Mouse (Mus musculus) adrenal gland, postnatal 14 days (tissue): ENCODE data around the gene Asb17. TPM values are rescaled to one million over a fixed set of nuclear protein-coding genes. Genes with fewer than 3 reads are reported as not detected.
A peak's percentile ranks its signal among the peaks of the same experiment; 100 is the strongest.
"Not testable (repeated sequence)": the region's sequence is repeated elsewhere in the genome, so short reads cannot be mapped to it uniquely, and the experiment has no call there.

Source experiments
- DNase-seq: peaks from one replicate; pipeline ENCODE4 v3.0.0; 2021; ENCODE audit warnings: mixed read lengths
- long read RNA-seq, 2 experiments: library from polyadenylated mRNA; stranded (forward); transcript quantifications; one replicate each; pipeline ENCODE4 v2.0.0; 2021
- total RNA-seq: library from RNA; stranded (reverse); gene quantifications from 2 replicates; pipeline ENCODE4 v1.2.3, GENCODE M21; 2021

Asb17 gene
- total RNA-seq: not detected in 2 replicates
- long read RNA-seq, experiment 1: 0 reads
- long read RNA-seq, experiment 2: 0 reads

DNA sequence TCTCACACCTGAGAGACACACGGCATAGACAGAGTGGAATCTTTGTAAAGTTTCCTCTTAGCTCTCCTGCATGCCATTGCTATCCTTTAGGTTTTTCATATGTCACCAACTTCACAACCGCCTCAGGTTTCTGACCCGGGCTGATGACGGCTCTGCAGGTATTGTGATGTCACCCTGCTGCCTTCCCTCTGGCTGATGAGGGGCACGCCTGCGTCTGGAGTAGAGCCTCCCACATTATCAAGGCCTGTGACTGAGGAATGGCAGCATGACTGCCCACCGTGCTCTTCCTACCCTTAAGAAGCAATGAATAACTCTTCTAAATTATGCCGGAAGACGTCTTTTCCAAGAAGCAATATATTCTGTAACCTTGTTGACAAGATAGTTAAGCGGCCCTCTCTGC is at the start of gene Asb17:
Asb17 (plus strand) TSS at position 180 of the 400 bp plus-strand sequence.
- no peak for DNase-seq

DNA sequence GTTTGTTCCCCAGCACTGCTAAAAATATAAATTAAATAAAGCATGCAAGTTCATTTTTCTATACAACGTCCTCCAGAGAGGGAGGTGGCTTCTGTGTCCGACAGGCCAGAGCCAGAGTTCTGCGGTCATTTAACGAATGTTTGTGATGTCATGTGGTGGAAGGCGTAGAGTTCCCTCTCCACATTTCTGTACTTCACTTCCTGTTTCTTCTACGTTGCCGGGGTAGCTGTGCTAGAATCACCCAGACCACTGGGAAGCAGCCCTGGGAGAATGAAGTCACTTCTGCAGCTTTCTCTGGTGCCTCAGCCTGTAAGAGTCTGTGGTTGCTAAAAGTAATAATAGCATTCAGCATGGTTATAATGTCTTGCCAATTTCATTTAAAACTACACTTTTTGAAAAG is 46.4 kb upstream of the Asb17 start:
- DNase-seq: no peak

DNA sequence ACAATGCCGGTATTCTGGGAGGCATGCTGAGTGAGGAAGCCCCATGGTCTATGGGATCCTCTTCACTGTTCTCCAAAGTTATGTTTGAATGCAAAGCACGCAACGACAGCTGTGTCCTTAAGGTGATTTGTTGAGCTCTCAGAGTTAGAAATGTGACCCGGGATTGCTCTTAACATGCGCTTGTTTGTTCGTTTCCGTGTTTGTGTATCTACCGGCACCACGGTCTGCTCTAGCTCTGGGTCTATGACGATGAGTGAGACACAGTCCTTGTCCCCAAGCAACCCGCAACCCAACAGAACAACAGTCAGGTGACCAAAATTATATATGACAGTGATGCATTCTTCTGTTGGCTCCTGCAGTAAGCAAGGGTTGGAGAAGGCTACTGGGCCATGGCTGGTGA is 44.4 kb upstream of the Asb17 start:
- DNase-seq: no peak

DNA sequence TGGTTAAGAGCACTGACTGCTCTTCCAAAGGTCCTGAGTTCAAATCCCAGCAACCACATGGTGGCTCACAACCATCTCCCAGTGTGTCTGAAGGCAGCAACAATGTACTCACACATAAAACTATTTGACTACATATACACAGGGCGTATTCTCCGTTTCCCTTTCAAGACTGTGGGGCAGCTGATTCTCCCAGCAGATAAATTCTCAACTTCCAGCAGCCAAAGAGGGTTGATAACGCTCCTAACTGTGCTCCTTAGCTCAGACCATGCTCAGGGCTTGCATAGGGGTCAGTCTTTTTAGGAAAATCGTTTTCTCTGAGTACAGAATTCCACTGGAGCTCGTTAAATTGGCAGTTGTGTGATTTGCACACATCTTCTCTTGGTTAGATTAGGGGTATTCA is 43.3 kb upstream of the Asb17 start:
- DNase-seq: no peak

DNA sequence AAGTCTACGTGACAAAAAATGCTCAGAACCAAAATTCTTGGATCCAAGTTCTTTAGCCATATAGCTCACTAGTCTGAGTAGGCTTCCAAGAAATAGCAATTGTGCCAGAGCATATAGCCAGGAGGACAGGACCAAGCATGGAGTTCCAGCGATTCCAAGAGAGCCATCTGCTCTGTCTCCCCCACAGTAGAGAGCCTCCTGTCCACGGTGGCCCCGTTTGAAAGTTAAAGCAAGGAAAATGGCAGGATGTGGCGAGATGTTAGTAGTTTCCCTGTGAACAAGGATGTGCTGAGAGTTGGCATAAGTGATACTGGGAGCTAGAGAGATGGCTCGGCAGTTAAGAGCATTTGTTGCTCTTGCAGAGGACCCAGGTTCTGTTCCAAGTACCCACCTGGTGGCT is 42.5 kb upstream of the Asb17 start:
- DNase-seq: no peak

DNA sequence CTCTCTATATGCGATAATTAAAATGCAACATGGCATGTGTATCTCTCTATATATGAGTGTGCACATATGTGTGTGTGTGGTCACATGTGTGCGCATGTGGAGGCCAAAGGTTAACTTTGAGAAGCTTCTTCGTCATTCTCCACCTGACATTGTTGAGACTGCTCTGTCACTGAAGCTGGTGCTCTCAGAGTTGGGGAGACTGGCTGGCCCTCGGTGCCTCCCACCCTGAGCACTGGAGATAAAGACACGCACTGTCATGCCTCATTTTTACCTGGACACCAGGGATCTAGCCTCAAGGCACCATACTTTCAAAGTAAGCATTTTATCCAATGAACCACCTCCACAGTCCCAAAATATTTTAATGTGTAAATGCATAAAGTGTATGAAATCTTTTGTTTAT is 41.4 kb upstream of the Asb17 start:
- no peak for DNase-seq

DNA sequence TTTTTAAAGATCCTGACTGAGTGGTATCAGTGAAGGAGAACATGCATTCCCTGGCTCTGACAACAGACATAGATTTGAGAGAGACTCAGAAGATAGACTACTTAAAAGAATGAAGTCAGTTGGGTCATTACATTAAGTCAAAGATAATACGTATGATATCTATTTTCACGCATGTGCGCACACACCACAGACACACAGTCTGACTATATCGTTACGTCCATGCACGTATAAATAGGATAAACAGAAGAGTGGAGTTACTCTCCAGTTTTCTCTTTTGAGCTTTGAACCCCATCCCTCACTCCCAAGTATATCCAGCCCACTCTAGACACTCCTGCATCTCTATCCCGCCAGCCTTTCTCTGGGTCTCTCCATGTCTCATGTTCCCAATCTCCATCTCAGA is 40.0 kb upstream of the Asb17 start:
- DNase-seq: no peak

DNA sequence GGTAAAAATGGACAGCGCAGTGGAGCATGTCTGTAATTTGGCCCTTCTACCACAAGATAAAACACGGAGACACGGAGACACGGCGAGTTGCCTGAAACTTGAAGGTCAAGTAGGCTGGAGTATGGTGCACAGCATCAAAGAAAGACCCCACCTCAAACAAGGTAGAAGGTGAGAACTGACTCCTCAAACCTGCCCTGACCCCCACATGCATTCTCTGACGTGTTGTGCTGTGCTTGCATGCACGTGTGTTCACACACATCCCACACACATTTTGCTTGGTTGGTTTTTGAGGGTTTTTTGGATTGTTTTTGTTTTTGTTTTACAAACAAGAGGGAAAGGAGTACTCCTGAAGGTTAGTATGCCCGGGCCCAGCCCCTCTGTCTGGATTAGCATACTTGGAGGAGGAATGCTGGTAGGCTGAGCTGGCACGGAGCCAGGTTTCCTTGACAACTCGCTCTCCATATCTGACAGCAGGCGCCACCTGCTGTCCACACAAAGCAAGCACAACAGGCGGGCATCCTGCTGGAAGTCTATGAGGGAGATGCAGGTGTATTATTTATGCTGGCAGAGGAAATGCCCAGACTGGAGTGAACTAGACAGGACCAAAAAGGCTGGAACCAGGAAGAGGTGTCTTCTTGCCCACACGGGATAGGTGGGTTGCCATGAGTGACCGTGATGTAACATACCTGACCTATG is 37.8 kb upstream of the Asb17 start:
- DNase-seq: peak; percentile 93

DNA sequence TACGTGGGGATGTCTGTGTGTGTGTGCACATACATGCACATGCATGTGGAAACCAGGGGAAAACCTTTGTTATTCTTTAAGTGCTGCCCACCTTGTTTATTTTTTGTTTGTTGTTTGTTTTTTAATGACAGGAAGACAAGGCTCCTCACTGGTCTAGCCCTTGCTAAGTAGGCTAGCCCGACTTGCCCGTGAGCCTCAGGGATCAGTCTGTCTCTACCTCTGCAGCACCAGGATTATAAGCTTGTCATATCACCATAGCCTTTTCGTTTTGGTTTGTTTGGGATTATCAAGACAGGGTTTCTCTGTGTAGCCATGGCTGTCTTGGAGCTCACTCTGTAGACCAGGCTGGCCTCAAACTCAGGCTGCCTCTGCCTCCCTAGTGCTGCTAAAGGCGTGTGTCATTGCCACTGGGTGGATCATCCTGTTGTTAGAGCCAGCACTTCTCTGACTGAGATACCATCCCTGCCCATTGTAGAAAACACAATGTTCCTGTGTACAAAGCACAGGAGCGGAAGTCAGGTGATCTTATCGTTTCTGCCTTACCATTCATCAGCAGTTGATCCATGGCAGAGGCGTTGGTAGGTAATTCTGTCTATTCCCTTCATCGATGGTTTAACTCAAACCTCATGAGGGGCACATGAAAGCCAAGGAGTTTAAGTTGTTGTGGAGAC is 37.1 kb upstream of the Asb17 start:
- no peak for DNase-seq

DNA sequence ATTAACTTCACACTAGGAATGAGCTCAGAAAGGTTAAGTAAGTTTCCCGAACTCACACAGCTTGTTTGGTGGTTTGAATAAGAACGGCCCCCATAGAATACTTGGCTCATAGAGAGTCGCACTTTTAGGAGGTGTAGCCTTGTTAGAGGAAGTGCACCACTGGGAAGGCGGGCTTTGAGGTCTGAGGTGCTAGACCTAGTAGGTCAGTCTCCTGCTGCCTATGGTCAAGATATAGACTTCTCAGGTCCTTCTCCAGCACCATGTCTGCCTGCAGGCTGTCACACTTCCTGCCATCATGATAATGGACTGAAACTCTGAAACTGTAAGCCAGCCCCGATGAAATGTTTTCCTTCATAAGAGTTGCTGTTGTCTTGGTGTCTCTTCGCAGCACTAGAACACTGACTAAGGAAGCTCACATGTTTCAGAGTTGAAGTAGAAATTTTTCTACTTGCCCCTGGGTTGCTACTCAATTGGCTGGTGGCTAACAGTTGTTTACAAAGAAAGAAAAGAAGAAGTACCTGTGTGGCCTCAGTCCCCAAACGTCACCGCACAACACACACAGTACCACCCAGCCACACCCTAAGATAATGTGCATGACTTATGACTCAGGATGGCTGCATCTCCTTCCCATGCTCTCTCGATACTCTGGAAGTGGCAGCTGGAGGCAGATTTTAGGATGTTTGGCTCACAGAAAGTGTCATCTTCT is 36.4 kb upstream of the Asb17 start:
- no peak for DNase-seq

DNA sequence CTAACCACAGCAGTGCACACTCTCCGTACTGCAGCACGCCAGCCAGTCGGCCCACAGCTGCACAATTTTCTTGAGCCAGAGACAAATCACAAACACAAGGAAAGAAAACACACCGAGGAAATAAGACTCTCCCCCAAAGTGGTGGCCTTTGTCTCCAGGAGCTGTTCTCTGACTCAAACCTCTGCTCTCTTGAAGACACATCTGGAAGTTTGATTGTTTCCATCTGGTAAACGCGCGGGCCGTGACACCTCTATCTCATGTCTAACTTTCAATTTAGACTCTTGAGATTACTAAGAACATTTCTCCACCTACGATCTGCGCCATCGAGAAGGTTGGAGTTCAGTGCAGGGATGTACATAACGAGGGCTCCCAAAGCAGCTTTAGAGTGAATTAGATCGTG is 35.6 kb upstream of the Asb17 start:
- DNase-seq: no peak

DNA sequence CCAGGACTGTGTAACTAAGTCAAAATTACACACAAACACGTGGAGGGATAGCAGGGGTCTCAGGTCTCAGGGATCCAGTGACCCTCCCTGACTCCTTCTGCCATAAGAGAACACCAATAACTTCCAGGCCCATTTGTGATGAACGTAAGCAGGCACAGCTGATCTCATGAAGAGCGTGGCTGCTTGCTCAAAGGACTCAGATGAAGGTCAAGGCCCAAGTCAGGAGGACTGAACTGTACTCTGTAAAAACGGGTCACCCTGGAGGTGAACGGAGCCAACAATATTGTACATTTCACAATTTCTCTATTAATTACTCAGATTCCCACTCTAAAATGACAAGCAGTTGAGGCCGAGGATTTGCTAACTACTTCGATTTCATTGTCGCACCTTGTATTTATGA is 30.0 kb upstream of the Asb17 start:
- DNase-seq: peak; percentile 40

DNA sequence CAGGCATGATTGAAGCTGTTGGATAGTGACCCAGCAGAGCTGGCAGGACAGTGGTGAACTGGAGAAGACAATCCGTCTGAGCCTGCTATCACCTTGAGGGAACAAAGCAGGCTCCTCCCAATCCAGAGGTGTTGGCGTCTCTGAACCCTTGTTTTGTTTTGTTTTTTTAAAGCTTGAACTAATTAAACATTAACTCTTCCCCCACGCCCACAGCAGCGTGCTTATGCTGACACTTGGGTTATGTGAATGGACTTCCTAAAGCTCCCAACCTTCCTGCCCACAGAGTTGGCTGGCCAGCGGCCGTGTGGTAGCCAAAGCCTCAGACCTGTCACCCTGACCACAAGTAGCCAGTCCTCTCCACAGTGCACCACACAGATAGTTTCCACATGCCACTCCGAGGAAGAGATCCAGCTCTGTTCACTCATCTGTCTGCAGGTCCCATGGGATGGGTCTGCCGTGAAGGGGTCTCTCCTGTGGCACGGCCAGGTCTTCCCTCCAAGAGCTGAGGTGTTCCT is 26.6 kb upstream of the Asb17 start:
- no peak for DNase-seq

DNA sequence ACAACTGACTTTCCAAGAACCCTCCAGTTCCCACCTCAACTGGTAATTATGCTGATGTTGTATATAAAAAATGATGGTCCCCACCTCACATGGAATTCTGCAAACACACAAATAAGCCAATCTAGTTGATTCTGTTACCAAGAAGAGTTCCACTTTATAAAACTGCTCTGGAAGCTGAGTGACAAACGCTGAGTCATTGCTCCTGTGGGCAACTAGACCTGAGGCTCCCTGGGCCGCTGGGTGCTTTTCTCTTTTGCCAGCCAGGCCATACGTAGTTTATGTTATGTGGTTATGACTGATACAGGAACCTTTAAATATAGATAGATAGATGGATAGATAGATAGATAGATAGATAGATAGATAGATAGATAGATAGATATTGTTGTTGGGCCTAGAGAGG is 25.3 kb upstream of the Asb17 start:
- no peak for DNase-seq

DNA sequence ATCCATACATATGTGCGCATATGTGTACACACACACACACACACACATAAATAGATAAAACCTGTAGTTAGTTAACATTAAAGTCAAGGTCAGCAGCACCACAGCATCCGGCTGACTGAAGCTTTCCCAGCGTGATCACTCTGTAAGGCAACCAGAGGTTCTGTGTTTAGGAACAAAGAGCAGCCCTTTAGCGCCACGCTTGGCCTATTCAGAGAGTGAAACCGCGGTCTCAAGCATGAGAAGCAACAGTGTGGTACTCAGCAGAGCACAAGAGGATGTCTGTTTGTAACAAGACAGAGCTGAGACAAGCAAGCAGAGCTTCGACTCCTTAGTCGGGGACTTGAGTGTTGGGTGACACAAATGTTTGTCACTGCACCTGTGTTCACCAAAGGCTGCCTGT is 24.6 kb upstream of the Asb17 start:
- no peak for DNase-seq

DNA sequence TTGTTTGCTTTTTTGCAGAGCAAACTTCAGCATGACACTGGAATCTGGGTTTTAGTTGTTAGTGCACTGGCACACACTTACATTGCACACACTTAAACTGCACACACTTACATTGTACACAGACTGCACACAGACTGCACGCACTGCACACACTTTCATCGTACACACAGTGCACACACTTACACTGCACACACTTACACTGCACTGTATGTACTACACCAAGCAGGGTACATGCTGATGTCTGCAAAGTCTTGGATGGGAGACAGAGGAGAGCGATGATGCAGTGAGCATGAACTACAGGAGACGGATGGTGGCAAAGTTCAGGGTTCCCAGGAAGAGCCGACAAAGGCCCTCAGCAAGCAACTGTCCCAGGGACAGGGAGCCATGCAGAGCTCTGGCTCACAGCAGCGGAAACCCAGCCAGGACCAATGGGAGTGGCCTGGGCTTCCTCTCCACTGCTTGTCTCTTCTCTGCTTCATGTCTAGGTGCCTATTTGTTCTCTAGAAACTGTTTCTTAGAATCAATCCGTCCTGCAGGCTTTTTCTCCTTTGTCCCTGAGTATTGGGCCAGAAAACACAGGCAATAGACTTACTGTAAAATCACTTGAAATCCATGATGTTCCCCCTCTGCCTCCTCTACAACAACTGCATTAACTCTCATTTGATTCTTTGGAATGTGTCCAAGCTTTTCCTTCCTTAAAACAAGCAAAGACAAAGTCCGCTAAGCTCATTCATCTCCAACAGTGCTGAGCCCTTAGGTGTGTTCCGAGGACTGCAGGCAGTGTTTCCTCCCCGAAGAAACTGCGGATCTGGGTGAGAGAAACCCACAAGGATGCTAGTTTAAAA is 20.1 kb upstream of the Asb17 start:
- DNase-seq: peak; percentile 37

DNA sequence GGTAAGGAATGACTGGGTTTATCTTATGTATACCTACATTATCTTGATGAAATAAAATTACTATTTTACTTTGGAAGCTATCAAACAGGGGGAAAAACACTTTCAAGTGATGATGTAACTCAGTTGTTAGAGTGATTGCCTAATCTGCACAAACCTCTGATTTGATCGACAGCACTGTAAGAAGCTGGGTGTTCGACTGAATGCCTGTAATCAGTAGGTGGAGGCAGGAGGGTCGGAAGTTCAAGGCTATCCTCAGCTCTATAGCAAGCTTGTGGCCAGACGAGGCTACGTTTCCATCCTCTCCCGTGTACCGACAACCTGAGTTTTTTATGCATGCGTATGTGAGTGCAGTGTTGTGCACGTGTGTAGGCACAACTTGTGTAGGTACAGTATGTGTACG is 18.8 kb upstream of the Asb17 start:
- no peak for DNase-seq

DNA sequence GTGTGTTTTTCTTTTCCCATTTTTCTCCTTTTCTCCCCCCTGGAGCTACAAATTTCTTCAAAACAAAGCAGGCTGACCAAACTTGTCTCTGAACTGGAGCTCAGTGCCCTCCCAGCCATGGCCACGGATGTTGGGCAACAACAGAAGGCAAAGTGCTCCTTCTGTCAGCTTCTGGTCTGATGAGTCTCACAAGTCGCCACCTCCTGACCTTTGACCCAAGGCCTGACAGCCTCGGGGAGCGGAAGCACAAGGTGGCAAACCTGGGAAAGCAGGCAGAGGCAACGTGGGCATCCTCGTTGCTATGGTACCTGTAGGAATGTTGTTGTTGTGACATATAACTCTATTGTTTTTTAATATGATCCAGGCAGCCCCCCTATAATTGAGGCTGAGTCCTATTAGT is 17.4 kb upstream of the Asb17 start:
- no peak for DNase-seq

DNA sequence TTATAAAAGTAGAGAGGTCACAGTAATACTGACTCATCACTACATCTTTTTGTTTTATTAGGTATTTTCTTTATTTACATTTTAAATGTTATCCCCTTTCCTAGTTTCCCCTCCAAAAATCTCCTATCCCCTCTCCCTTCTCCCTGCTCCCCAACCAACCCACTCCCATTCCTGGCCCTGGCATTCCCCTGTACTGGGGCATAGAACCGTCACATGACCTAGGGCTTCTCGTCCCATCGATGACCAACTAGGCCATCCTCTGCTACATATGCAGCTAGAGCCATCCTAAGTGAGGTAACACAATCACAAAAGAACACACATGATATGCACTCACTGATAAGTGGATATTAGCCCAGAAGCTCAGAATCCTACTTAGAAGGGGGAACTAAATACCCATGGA is 14.2 kb upstream of the Asb17 start:
- not testable (repeated sequence) for DNase-seq

DNA sequence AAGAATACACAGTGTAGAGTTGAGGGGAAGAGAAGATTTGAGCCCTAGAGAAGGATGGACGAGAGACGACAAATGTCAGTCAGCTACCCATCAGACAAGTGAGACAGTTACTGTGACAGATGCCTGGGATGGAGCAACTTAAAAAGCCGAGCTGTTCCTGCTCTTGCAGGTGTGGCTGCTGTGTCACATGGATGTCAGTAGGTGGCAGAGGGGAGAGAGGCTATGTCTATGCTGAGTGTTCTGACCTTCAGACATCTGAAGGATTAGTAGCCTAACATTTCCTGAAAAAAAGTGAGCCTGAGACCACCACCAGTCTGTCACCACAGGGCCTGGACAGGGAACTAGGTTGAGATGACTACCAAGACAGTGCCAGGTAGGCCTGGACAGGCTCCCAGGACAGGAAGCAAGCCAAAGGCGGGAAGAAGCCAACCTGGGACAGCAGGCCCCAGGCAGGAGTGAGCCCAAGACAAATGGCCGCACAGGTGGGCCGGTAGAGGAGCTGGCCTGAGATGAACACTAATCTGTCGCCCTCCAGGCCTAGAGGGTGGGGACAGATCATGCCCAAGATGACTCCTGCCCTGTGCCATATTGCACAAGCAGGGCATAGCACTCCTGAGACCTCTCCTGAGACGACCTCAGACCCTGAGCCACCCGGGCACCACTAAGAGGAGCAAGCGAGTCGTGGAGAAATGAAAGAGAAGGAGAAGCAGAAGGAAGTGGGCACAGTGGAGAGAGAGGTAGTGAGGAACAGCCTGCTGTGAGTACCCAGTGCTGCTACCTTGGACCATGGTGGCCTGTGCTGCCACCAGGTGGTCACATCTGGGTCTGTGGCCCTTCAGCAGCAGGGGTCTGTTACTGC is 12.8 kb upstream of the Asb17 start:
- DNase-seq: peak; percentile 44

DNA sequence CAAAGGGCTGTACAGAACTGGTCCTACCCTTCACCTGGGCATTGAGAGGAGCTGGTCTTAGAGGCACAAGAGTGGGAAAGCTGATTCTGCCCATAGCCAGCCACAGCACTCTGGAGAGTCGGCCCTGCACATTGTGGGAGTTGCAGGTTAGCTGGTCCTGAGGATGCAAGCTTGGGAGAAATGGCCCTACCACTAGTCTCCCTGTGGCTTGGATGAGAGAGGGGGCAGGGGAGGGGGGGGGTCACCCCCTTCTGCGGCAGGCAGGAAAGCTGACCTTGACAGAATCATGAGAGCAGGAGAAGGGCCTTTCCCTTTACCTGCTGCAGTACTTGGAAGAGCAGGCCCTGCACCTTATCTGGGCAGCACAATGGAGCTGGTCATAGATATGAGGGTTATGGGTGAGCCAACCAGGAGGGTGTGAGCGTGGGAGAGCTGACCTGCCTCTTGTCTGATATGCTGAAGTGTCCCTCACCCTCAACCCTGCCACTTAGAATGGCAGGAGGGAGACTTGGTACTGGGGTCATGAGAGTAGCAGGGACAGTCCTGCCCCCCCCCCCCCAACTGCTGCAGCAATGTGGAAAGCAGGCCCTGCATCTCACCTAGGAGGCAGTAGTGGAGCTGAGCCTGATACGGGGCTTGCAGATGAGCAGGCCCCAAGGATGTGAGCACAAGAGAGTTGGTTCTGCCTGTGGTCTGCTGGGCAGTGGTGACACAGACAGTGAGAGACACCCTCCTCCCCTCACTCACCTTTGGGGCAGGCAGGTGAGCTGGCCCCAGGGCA is 11.9 kb upstream of the Asb17 start:
- DNase-seq: no peak
